Mouse (Mus musculus): ENCODE results near the gene Cdip1.

- TF ChIP-seq CTCF (IDR thresholded peaks at IDR 0.05; ENCODE audit: insufficient read depth, low read length) (no peak), POLR2A (IDR thresholded peaks at IDR 0.05; ENCODE audit: borderline replicate concordance, extremely low read depth, low read depth, low read length) (no peak)
Observed at GRCm38 (mm10) chr16:4788176-4788575, 1.9 kb downstream of the Cdip1 start.
